Mouse (Mus musculus) adrenal gland, adult 2 months (tissue): ENCODE measurements around the gene 9130213A22Rik. TPM values are rescaled to one million over a fixed set of nuclear protein-coding genes. Genes with fewer than 3 reads are reported as not detected.
A peak's percentile ranks its signal among the peaks of the same experiment; 100 is the strongest.

ENCODE experiments used
- DNase-seq: peaks from one replicate; pipeline ENCODE4 v3.0.0; 2021
- long read RNA-seq: library from polyadenylated mRNA; stranded (forward); transcript quantifications from one replicate; pipeline ENCODE4 v2.0.0, GENCODE M21; 2021
- polyA plus RNA-seq: library from polyadenylated mRNA; depleted of rRNA; stranded (reverse); fragments of >200 nt; gene quantifications from 2 replicates; pipeline ENCODE4 v1.2.3, GENCODE M21; 2012; rRNA removed
- total RNA-seq, 2 experiments: library from RNA; stranded (reverse); gene quantifications; 2 replicates each; pipeline ENCODE4 v1.2.3; 2021

The 9130213A22Rik gene
- total RNA-seq, result under 1 TPM; 0.59 to 0.78 TPM
- 2.3 and 3.0 TPM in 2 replicates for polyA plus RNA-seq
- long read RNA-seq, result 0 reads

DNA sequence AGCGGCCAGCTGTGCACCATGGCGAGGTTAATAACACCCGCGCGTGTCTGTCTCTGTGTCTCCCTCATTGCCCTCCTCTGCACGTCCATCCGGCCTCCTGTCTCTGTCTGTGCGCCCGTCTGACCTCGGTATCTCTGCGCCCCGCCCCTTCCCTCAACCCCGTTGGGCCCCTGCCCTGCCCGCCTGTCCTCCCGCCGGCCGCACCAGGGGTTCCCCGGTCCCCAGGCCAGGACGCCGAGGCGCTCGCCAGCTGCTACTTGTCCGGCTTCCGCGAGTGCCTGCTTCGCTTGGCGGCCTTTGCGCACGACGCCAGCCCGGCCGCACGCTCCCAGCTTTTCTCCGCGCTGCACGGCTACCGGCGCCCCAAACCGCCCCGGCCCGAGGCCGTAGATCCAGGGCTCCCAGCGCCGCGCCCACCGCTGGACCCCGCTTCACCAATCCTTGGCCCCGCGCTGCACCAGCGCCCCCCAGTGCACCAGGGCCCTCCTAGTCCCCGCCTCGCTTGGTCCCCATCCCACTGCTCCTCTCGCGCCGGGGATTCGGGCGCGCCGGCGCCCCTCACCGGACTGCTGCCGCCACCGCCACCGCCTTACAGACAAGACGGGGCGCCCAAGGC lies at the start of gene 9130213A22Rik:
Gene 9130213A22Rik, minus strand, starts transcription at position 254 of the 616 bp plus-strand sequence.
- peak; percentile 93 for DNase-seq

DNA sequence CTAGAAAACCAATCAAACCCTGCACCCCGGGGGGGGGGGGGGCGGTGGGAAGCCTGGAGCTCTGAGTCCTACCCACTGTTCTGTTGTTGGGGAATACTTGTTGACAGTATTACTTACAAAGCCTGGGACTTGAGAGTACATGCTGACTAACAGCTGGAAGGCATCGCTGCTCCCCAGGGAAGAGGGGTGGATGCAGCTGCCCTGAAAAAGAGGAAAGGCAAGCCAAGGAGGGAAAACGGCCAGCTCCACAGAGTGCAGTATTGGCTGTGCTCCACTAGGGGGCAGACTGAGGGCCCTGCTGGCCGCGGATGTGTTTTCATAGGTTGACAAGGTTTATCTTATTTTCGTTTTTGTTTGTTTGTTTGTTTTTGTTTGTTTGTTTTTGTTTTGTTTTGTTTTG lies 49.2 kb upstream of the 9130213A22Rik start:
- peak; percentile 61 for DNase-seq

DNA sequence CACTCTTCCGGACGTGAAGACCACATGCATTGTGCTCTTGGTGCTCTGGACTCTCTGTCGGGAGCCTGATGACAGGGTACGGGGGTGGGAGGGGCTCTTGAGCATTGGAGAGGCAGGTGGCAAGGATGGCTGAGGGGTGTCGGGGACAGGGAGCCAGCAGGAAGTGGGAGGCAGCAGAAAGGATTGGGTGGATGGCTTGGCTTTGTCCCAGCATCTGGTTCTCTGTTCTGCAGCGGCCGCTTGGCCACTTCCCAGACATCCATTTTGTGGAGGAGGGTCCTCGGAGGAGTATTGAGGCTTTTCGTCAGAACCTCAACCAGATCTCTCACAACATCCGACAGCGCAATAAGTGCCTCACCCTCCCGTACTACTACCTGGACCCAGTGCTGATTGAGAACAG lies 46.9 kb upstream of the 9130213A22Rik start:
- DNase-seq, result no peak

GRCm38 (mm10) chr11:69156800-69157199 lies 34.4 kb upstream of the 9130213A22Rik start, which contains the start of gene Alox12b:
TSS of gene Alox12b (plus strand) at chr11:69156989.
- DNase-seq, result no peak

DNA sequence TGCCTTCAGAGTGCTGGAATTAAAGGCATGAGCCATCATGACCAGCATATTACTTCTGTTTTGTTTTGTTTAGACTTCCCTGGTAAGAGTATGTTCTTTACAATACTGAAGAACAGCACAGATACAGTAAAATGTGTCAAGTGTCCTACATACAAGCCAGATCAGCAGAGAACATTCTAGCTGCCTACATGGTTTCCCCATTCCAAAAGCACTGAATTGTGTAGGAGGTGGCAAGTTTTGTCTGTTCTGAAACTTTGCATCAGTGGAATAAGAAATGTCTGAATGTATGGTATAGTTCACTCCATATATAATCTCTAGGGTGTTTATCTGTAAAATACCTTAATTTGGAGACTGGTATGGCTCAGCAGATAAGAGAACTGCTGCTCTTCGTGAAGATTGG lies 33.0 kb upstream of the 9130213A22Rik start:
- no peak for DNase-seq

GRCm38 (mm10) chr11:69153831-69154230 lies 31.4 kb upstream of the 9130213A22Rik start:
- DNase-seq, result no peak

DNA sequence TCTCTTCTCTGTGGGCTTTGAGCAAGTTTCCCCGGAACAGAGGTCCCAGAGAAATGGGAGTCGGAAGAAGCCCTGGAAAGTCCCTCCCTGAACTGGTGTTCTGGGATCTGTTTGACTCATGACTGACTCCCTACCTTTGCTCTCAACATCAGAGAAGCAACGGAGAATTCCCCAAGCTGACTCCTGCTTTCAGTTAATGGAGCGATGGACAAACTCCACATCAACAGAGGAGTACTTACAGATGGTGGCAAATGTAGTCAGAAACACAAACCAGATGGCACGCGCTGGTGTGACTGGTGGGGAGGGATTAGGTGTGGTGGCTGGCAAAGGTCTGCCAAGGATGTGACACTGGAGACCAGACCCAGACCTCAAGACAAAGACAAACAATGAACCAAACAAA lies 28.6 kb upstream of the 9130213A22Rik start:
- no peak for DNase-seq

DNA sequence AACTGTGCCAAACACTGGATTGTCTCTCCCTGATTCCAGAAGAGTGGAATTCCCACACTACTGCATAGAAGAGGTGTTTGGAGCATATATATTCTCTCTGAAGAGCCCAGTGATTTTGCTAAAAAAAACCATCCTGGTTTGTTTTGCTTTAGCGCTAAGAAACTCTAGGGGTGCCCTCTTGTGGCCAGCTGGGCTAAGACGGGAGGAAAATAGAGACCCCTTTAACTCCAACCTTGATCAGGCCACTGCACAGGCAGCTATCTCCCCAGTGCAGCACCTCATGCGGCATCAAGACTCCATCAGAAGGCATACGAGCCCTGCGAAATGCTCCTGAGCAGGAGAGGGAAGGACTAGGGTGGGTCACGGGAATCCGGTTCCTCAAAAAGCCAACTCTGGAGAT lies 28.1 kb upstream of the 9130213A22Rik start:
- peak; percentile 65 for DNase-seq

- DNase-seq, result no peak
Measured at GRCm38 (mm10) chr11:69149728-69150127, 27.3 kb upstream of the 9130213A22Rik start.

GRCm38 (mm10) chr11:69148451-69148960 lies 26.1 kb upstream of the 9130213A22Rik start:
- no peak for DNase-seq

- DNase-seq, result no peak
Measured at GRCm38 (mm10) chr11:69147546-69147945, 25.2 kb upstream of the 9130213A22Rik start.

DNA sequence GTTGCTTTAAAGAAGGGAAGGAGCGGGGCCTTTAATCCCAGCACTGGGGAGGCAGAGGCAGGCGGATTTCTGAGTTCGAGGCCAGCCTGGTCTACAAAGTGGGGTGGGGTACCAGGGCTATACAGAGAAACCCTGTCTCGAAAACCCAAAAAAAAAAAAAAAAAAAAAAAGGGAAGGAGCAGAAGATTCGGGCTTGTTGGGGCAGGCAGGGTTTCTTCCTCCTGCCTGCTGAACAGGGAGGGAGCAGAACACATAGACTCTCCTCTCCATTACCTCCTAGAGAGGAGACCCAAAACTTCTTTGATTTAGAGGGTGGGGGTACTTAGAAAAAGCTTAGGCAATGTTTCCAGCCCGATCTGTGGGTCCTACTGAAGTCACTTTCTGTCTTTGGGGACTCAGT lies 13.0 kb upstream of the 9130213A22Rik start:
- DNase-seq, result no peak

DNA sequence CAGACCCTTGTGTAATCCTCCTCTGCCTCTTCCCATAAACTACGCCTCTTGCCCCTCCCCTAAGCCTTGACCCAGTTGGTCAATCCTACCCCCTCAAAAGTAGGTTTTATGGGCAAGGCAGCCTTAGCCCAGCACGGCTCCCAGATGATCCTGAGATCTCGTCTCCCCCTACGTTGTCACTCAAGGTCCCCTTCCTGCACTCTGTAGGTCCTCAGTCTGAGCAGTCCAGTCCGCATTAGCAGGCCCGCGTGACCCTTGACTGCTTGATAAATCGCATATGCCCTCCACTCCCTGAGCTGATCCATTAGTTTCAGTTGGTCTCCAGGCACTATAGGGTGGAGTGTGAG lies 12.2 kb upstream of the 9130213A22Rik start:
- no peak for DNase-seq

- peak; percentile 83 for DNase-seq
Measured at GRCm38 (mm10) chr11:69133923-69134621, 11.7 kb upstream of the 9130213A22Rik start.

DNA sequence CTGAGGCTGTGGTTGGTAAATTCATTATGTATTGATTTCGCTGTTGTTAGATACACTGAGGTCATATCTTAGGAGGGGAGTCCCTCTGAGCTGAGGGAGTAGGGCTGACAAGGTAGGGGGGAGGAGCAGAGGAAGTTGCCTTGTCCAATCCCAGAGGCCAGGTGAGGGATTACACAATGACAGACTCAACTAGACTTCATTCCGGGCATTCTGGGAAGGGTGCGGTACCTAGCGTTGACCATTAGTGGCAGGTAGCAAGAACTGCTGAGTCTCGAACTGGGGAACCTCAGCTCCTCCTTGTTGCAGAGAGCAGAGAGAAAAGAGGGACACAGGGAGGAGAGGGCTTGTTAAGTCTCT lies 11.2 kb upstream of the 9130213A22Rik start:
- DNase-seq, result no peak

DNA sequence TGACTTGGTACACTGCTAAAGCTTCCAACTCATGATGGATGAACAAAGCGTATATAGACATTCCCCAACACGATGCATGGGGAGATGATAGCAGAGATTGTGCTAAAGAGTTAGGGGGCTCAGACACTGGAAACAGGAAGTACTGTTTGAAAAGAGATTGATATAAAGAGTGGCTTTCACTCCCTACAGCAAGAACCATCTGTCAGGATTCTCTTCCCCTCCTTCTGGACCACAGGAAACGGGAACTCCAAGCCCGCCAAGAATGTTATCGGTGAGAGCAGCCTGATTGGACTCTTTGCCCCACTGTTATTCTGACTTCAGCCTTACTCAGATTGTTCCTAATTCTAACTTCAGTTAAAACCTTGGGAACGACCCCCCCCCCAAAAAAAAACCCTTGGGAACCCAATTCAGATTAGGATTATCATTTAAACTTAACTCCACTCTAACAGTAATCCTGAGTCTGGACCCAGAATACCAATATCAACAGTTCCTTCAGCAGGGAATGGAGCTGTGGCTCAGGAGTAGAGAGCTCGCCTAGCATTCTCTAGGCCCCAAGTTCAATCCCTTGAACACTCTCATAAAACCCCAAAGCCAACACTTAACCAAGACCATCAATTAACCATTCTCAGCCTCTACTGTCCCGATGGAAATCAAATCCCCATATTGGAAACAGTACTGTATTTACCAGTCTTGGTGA lies 6.2 kb upstream of the 9130213A22Rik start:
- DNase-seq, result no peak

DNA sequence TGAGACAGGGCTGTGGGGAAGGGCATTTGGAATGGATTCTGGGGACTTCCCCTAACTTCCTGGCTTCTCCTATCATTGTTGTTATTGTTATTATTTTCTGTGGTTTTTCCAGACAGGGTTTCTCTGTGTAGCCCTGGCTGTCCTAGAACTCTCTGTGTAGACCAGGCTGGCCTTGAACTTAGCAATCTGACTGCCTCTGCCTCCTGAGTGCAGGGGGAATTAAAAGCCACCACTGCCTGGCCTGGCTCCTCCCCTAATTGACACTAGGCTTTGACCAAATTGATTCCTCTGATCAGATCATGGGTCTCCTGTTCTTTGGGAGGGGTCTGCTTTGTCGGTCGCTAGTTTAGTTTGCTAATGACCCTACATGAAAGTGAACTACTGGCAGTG lies 4.3 kb upstream of the 9130213A22Rik start:
- DNase-seq, result no peak

DNA sequence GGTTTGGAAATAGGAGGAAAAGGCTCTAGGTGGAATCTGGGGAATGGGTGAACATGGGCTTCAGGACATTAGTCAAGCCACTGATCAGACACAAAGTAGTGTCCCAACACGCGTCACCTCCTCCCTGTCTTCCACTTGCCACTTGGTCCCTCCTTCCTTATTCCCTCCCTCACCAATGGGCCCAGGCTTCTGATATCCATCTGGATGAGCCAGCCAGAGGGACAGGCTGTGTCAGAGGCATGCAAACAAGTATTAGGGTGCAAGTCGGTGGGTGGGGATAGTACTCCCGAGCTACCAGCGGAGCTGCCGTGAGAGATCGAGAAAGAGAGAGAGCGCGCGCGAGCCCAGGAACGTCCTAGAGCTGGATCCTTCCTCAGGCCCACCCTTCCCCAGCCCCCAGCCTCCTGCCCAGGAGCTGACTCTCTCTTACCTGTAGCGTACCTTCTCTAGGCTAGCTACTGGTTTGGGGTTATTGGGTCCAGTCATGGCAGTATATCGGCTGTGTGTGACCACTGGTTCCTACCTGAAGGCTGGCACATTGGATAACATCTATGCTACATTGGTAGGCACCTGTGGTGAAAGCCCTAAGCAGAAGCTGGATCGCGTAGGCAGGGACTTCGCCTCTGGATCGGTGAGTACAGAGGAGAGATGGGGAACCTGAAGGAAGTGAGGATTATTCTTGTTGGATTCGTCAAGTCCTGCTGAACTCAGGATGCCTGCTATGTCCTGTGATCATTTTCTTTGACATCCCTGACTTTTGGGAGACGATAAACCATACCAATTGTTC lies 3.7 kb upstream of the 9130213A22Rik start:
- peak; percentile 74 for DNase-seq

DNA sequence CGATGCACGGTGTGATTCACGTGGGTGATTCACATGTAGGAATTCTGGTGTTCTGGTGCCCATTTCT lies 3.3 kb upstream of the 9130213A22Rik start, which contains the start of gene Aloxe3:
Gene Aloxe3, plus strand, starts transcription at position 45 of the 67 bp plus-strand sequence.
- DNase-seq, result no peak

DNA sequence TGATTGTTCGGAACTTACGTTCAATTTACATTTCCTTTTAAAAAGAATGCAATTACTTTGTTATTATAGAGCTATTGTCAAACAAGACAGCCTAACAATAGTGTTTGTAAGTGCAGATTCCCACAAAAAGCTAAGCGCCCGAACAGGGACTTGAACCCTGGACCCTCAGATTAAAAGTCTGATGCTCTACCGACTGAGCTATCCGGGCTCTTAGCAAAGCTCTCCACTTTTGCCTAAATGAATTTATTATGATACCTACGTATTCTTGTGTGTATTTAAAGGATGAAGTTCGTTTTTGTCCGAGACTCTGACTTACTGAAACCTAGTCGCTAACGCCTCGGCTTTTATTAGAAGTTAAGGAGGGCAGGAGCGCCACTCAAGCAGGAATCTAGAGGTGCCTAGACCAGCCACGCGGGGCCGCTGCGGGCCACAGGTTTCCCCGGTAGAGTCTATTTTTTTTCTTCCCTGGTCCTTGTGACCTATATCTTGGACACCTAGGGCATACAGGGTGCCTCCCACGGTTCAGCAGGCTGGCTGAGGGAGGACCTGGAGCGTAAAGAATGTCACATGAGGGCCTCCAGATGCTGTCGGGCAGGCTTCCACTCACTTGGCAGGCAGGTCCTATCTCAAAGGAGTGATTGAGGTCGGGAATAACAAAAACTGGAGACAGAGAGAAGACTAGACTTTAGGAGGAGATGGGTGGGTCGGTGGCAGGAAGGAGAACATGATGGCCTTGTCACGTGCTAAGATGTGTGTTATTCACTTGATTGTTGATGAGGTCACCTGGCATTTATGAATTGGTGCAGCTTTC lies 2.9 kb upstream of the 9130213A22Rik start:
- DNase-seq, result peak; percentile 89

DNA sequence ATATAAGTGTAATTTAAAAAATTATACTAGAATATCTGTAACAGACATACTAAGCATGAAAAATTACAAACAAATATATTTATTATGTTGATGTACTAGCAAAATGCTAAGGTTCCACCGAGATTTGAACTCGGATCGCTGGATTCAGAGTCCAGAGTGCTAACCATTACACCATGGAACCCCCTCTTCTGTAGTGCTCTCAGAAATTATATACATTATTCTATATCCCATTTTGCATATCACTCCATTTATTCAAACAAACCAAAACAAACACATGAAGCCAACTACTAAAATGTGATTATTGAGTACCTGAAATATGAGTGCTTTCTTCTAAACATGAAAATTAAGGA lies 2.1 kb upstream of the 9130213A22Rik start:
- peak; percentile 69 for DNase-seq
